Mouse (Mus musculus) brain, embryonic 14.5 days (tissue): ENCODE measurements around the gene Cntnap2.

ENCODE experiments used
- CTCF ChIP-seq: fragments of 200-500 bp; IDR thresholded peaks from 2 replicates; pipeline ENCODE4 v1.5.1; 2012; ENCODE audit warnings: inconsistent platforms, mild to moderate bottlenecking, moderate library complexity, borderline replicate concordance; ENCODE audit not compliant: insufficient read depth, insufficient read length; ENCODE audit errors: extremely low read depth
- POLR2A ChIP-seq: fragments of 200-500 bp; IDR thresholded peaks from 2 replicates; pipeline ENCODE4 v1.6.1; 2012; ENCODE audit warnings: mild to moderate bottlenecking, inconsistent platforms, borderline replicate concordance; ENCODE audit not compliant: poor library complexity, insufficient read depth, insufficient read length, severe bottlenecking; ENCODE audit errors: extremely low read depth

DNA sequence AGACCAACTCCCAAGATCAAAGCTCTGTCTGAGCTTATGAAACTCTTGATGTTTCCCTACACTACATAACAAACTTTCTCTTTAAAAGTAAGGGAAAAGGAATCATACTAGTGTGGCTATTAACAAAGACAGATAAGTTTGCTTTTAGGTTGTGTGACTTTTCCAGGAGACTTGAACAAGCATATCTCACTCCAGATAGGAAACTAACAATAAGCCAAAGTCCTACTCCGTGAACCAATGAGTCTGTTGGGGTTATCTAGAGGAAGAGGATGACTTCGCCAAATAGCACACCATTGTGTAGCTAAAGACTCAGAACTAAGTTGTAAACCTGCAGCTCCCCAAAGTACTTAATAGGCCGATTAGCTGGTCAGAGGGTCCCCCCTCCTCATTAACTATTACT lies 1860.8 kb downstream of the Cntnap2 start:
- TF ChIP-seq CTCF = no peak
- TF ChIP-seq POLR2A = no peak
